Mouse (Mus musculus) midbrain, embryonic 13.5 days (tissue): Measurements from ENCODE around the gene Gm10377. TPM values are rescaled to one million over a fixed set of nuclear protein-coding genes. Genes with fewer than 3 reads are reported as not detected.
"Not testable (repeated sequence)": the region's sequence is repeated elsewhere in the genome, so short reads cannot be mapped to it uniquely, and the experiment has no call there.

Experiments
- ATAC-seq: fragments of 200-750 bp; cut with Nextera tagmentation; 2 replicates; pipeline ENCODE4 v1.8.0; 2017; ENCODE audit warnings: mild to moderate bottlenecking, moderate TSS enrichment, moderate library complexity
- H3K27ac ChIP-seq: fragments of 300-500 bp; sonication (generic); 2 replicates; pipeline ENCODE4 v1.5.1; 2015; ENCODE audit warnings: inconsistent platforms, mild to moderate bottlenecking, moderate library complexity
- H3K27me3 ChIP-seq: fragments of 300-500 bp; sonication (generic); 2 replicates; pipeline ENCODE4 v1.6.1; 2015; ENCODE audit warnings: mild to moderate bottlenecking, inconsistent platforms
- H3K36me3 ChIP-seq: fragments of 300-500 bp; sonication (generic); 2 replicates; pipeline ENCODE4 v1.6.1; 2015; ENCODE audit warnings: mild to moderate bottlenecking, inconsistent platforms
- H3K4me1 ChIP-seq: fragments of 300-500 bp; sonication (generic); replicated peaks from 2 replicates; pipeline ENCODE4 v1.6.1; 2015; ENCODE audit warnings: inconsistent platforms
- H3K4me2 ChIP-seq: fragments of 300-500 bp; sonication (generic); replicated peaks from 2 replicates; pipeline ENCODE4 v1.6.1; 2015; ENCODE audit warnings: moderate library complexity, mild to moderate bottlenecking, inconsistent platforms
- H3K4me3 ChIP-seq: fragments of 300-500 bp; sonication (generic); replicated peaks from 2 replicates; pipeline ENCODE4 v1.5.1; 2015; ENCODE audit warnings: mild to moderate bottlenecking, inconsistent platforms
- H3K9ac ChIP-seq: fragments of 300-500 bp; sonication (generic); replicated peaks from 2 replicates; pipeline ENCODE4 v1.6.1; 2015; ENCODE audit warnings: mild to moderate bottlenecking, inconsistent platforms
- H3K9me3 ChIP-seq: fragments of 300-500 bp; sonication (generic); 2 replicates; pipeline ENCODE4 v1.6.1; 2016; ENCODE audit warnings: mild to moderate bottlenecking, inconsistent platforms
- WGBS: fragments of 180-500 bp; shearing (Covaris S2); methylation state at CpG from one replicate; pipeline ENCODE4 v1.1.7; 2015; 5-methylcytosine and 5-hydroxymethylcytosine counted together
- polyA plus RNA-seq: library from polyadenylated mRNA; unstranded; fragments of >200 nt; fragmentation: Nextera tagmentation; extraction: Ambion mirVana; gene quantifications from 2 replicates; pipeline ENCODE4 v1.2.1, GENCODE M21; 2015

The Gm10377 gene
- not detected in 2 replicates for polyA plus RNA-seq

DNA sequence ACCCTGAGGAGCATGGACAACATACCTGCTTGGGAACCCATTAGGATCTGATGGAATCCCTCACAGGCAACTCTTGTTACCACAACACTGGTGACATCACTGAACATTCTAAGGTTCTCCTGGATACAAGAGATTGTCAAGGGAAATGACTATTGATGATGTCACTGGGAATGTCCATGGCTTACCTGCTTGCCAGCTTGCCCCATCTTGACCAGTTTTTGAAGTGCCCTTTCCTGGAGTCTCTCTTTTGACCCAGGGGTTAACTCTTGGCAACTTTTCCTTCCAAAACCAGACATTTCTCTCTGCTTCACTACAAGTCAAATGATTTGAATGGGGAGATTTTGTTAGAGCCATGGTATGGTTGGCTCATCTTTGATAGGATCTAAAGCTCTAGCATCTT is at the start of gene Gm10377:
Gm10377 (minus strand) TSS at position 101 of the 400 bp plus-strand sequence.
- H3K9me3 ChIP-seq, H3K4me1 ChIP-seq, ATAC-seq, H3K27me3 ChIP-seq, H3K9ac ChIP-seq, H3K27ac ChIP-seq, H3K36me3 ChIP-seq, H3K4me3 ChIP-seq, H3K4me2 ChIP-seq: not testable (repeated sequence)

DNA sequence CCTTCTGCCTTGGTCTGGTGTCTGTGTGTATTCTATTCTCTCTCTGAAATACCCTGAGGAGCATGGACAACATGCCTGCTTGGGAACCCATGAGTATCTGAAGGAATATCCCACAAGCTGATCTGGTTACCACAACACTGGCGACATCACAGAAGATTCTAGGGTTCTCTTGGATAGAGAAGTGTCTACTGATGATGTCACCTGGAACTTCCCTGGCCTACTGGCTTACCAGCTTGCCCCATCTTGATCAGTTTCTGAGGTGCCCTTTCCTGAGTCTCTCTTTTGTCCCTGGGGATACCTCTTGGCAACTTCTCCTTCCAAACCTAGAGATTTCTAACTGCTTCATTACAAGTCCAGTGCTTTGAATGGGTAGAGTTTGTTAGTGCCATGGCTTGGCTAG is 29.1 kb downstream of the Gm10377 start, which contains the start of gene Gm3015:
Gm3015 (minus strand) TSS at position 101 of the 400 bp plus-strand sequence.
- not testable (repeated sequence) for H3K4me1 ChIP-seq, H3K9me3 ChIP-seq, H3K4me3 ChIP-seq, H3K27ac ChIP-seq, ATAC-seq, H3K9ac ChIP-seq, H3K27me3 ChIP-seq, H3K4me2 ChIP-seq, H3K36me3 ChIP-seq
- 75% methylated on average over 1 of the region's 1 CpGs for WGBS

Other genes starting within 250 kb of the Gm10377 start
- gene Gm17124, start 198.1 kb downstream of the Gm10377 start, polyA plus RNA-seq, result not detected in 2 replicates
- gene Gm3633, start 156.1 kb downstream of the Gm10377 start, polyA plus RNA-seq, result not detected in 2 replicates
- gene Gm10378, start 142.0 kb downstream of the Gm10377 start, polyA plus RNA-seq, result not detected in 2 replicates
- not detected in 2 replicates for gene Gm3015, start 29.2 kb downstream of the Gm10377 start, polyA plus RNA-seq
- not detected in 2 replicates for gene Gm21977, start 55.5 kb upstream of the Gm10377 start, polyA plus RNA-seq
- not detected in 2 replicates for gene Gm8082, start 195.6 kb upstream of the Gm10377 start, polyA plus RNA-seq
- gene Gm10376, start 217.6 kb upstream of the Gm10377 start, polyA plus RNA-seq, result not detected in 2 replicates